Mouse (Mus musculus) colon, adult 2 months (tissue): ENCODE results near the gene Thumpd3. TPM values are rescaled to one million over a fixed set of nuclear protein-coding genes. Genes with fewer than 3 reads are reported as not detected.

Experiments
- polyA plus RNA-seq: library from polyadenylated mRNA; depleted of rRNA; stranded (reverse); fragments of >200 nt; gene quantifications from 2 replicates; pipeline ENCODE4 v1.2.3, GENCODE M21; 2012; rRNA removed

The Thumpd3 gene
- polyA plus RNA-seq = 5.5 and 6.9 TPM in 2 replicates

DNA sequence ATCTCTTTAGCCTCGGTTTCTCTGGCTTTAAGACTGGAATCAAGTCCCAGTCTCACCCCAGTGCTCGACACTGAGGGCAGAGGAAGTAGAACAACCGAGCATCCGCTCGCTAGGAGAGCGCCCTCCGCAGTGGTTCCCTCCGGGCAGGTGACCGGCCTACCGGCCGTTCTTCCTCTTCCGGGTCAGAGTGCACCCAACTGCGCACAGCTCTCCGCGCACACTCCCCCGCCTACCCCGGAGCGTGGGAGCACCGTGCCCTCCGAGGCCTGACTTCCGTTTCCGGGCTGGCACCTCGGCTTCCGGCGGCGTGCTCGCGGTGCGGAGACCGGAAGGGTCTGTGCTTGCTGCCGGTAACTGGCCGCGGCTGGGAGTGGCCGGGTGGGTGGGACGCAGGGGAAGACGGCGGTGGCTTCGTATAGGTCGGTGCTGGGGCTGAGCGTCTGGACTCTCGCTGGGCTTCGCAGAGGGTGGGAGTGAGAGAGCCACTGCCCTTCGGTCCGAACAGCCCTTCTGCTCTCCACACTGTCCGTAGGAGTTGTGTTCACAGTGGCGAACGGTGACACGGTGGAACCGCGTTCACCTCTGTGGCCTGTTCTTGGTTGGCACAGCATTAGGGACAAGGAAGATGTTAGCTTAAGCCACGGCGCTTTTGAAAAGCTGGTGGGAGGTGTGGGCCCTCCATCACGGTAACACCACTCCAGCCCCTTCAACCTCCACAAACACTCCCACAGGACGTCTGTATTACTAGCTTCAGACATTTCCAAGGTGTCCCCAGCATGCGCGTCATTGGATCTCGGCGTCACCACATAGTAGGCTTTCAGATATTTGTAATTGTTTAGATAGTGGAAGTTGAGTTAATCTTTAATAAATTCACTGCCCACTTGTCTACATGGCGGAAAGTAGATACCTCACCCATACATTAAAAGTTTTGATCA lies at the start of gene Thumpd3:
TSS of gene Thumpd3 (plus strand) at position 185 of the 935 bp plus-strand sequence.

DNA sequence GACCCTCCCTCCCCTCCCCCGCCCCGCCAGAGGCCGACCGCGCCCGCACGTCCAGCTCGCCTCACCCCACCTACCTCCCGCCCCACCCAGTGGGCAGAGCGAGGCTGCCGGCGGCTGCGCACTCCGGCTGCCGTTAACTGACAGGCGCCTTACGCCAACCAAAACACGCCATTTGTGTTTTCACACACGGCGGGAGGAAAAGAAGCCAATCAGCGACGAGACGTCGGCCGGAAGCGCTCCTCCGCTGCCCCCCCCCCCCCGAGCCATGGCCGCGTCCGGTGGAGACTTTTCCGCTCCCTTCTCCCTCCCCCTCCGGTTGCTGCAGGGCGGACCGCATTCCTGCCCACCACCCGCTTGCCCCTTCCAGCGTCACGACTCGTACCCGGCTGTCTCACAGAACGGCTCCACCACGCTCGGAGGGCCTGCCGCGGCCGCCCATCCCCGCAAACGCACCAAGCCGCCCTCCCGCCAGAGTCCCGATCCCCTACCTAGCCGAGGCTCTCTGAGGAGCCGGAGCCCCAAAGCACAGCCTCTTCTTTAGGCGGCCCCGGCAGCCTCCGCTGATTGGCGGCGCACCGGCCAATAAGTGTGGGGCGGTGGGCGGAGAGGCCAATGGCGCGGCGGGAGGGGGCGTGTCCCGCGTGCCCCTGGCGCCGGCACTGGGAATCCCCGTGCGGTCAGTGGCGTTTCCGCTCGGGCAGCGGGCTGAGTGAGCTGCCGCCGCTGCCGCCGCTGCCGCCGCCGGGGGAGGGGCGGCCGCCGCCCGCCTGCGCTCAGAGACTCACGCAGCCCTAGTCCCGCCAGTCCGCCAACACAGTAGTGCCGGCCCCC lies 30.9 kb downstream of the Thumpd3 start, which contains the start of gene Setd5:
TSS of gene Setd5 (plus strand) at position 680 of the 831 bp plus-strand sequence.

Other genes starting within 250 kb of the Thumpd3 start
- gene Srgap3, start 99.0 kb upstream of the Thumpd3 start, polyA plus RNA-seq = 2.5 and 2.8 TPM in 2 replicates
- gene Setd5, start 31.1 kb downstream of the Thumpd3 start, polyA plus RNA-seq = 37.6 and 53.3 TPM in 2 replicates
- 0.69 and 0.83 TPM in 2 replicates for gene Lhfpl4, start 149.2 kb downstream of the Thumpd3 start, polyA plus RNA-seq
- 49.7 and 54.9 TPM in 2 replicates for gene Mtmr14, start 191.6 kb downstream of the Thumpd3 start, polyA plus RNA-seq
- gene Cpne9, start 236.1 kb downstream of the Thumpd3 start, polyA plus RNA-seq = not detected in 2 replicates